ENCODE assay signal across 8 mouse cellular contexts in genomic region chr7:27732508-27732907, GRCm38 (mm10). TPM values are rescaled to one million over a fixed set of nuclear protein-coding genes. Genes with fewer than 3 reads are reported as not detected.
A peak's percentile ranks its signal among the peaks of the same experiment; 100 is the strongest.
DNase-seq lines count a peak whose midpoint lies in the region; ATAC-seq and TF ChIP-seq lines count a peak whose summit lies in the region.

No protein-coding gene starts in this region.

- intact Hi-C loops in heart, adult 2 months (cut with DNase I) = loop anchor here (5.0 kb wide), 1 partner anchor 70 kb away; no protein-coding TSS in a partner anchor

- peak overlapping the region; percentile 68 for H3K4me2 ChIP-seq in heart, embryonic 14.5 days (ENCODE audit: low read length)
- peak overlapping the region; percentile 65 for H3K4me2 ChIP-seq in hindbrain, embryonic 16.5 days (ENCODE audit: low read length)
- peak overlapping the region; percentile 67 for H3K4me2 ChIP-seq in midbrain, embryonic 15.5 days

- no peak for ATAC-seq in heart, embryonic 14.5 days (ENCODE audit: insufficient number of reproducible peaks, insufficient read depth, low FRiP score, low read depth)
- ATAC-seq in hindbrain, embryonic 16.5 days = no peak
- no peak for ATAC-seq in midbrain, embryonic 15.5 days (replicated peaks)
- no peak for ATAC-seq in erythroblast, adult 5-6 weeks (replicated peaks; ENCODE audit: low FRiP score, poor library complexity, severe bottlenecking)

- H3K4me3 ChIP-seq in heart, embryonic 14.5 days (ENCODE audit: control insufficient read depth in 1 of 2, insufficient read depth in 1 of 2, low read depth in 1 of 2, low read length in 2 of 2) = peak overlapping the region in 1 of 2 experiments; percentile 63; a peak in 2 of 4 replicates
- H3K4me3 ChIP-seq in heart, adult 2 months = no peak overlapping the region
- 0 out of 2 replicates have a peak overlapping the region, but pooled peaks have one; percentile 5 for H3K4me3 ChIP-seq in brown adipose tissue, adult 24 weeks (ENCODE audit: insufficient read depth, low read depth, low read length)
- H3K4me3 ChIP-seq in hindbrain, embryonic 16.5 days (ENCODE audit: low read length) = peak overlapping the region; percentile 60
- peak overlapping the region; percentile 60 for H3K4me3 ChIP-seq in midbrain, embryonic 15.5 days

- no peaks in the 10 kb centered on the region for H3K27me3 ChIP-seq in heart, embryonic 14.5 days (ENCODE audit: control insufficient read depth, insufficient read depth, low read length)
- H3K27me3 ChIP-seq in heart, adult 2 months (ENCODE audit: control insufficient read depth, insufficient read depth, low read length) = no peaks in the 10 kb centered on the region
- no peaks in the 10 kb centered on the region for H3K27me3 ChIP-seq in hindbrain, embryonic 16.5 days (replicated peaks; ENCODE audit: control insufficient read depth, insufficient read depth, low read length)
- no peaks in the 10 kb centered on the region for H3K27me3 ChIP-seq in midbrain, embryonic 15.5 days (replicated peaks)

- 90% methylated on average over 6 of the region's 6 CpGs for WGBS in heart, embryonic 14.5 days
- 87% methylated on average over 6 of the region's 6 CpGs for WGBS in heart, adult 2 months
- 48% methylated on average over 6 of the region's 6 CpGs for WGBS in hindbrain, embryonic 16.5 days
- 52% methylated on average over 6 of the region's 6 CpGs for WGBS in midbrain, embryonic 15.5 days

- TF ChIP-seq CTCF in heart, adult 2 months (IDR thresholded peaks at IDR 0.05) = no peak

- H3K9me3 ChIP-seq in heart, embryonic 14.5 days (ENCODE audit: control insufficient read depth, low read length) = no peaks in the 10 kb centered on the region
- no peaks in the 10 kb centered on the region for H3K9me3 ChIP-seq in hindbrain, embryonic 16.5 days (ENCODE audit: control insufficient read depth, low read length)
- H3K9me3 ChIP-seq in midbrain, embryonic 15.5 days = no peaks in the 10 kb centered on the region

- peaks cover 0 to 13% of the 10 kb centered on the region in 2 experiments; a peak in 2 of 4 replicates for H3K4me1 ChIP-seq in heart, embryonic 14.5 days (ENCODE audit: control insufficient read depth in 2 of 2, insufficient read depth in 2 of 2, low read length in 2 of 2)
- H3K4me1 ChIP-seq in heart, adult 2 months (ENCODE audit: control insufficient read depth, insufficient read depth, low read length) = no peaks in the 10 kb centered on the region; the same call in 1 of the 2 replicates
- 0 out of 2 replicates have a peak, but pooled peaks cover 2% of the 10 kb centered on the region for H3K4me1 ChIP-seq in brown adipose tissue, adult 24 weeks (ENCODE audit: control insufficient read depth, insufficient read depth, insufficient read length, low read length)
- peaks cover 26% of the 10 kb centered on the region for H3K4me1 ChIP-seq in hindbrain, embryonic 16.5 days (ENCODE audit: control insufficient read depth, insufficient read depth, low read depth, low read length)
- peaks cover 40% of the 10 kb centered on the region for H3K4me1 ChIP-seq in midbrain, embryonic 15.5 days

- TF ChIP-seq EP300 in heart, adult 2 months (IDR thresholded peaks at IDR 0.05; ENCODE audit: insufficient read depth, low read depth, low read length) = no peak

- peak overlapping the region; percentile 86; the same call in 1 of the 2 replicates for H3K9ac ChIP-seq in heart, embryonic 14.5 days (ENCODE audit: low read length)
- no peak overlapping the region for H3K9ac ChIP-seq in heart, adult 2 months (ENCODE audit: low read depth, low read length)
- H3K9ac ChIP-seq in hindbrain, embryonic 16.5 days (ENCODE audit: low read depth, low read length) = peak overlapping the region; percentile 86
- H3K9ac ChIP-seq in midbrain, embryonic 15.5 days = peak overlapping the region; percentile 86

- no peak for TF ChIP-seq POLR2A in heart, adult 2 months (IDR thresholded peaks at IDR 0.05; ENCODE audit: insufficient read depth, low read depth, low read length)

- no peak overlapping the region for H3K27ac ChIP-seq in heart, embryonic 14.5 days (replicated peaks in 1 of 2; ENCODE audit: control insufficient read depth in 1 of 2, insufficient read depth in 1 of 2, low read depth in 2 of 2, low read length in 2 of 2)
- no peak overlapping the region for H3K27ac ChIP-seq in heart, adult 2 months
- H3K27ac ChIP-seq in brown adipose tissue, adult 24 weeks (replicated peaks; ENCODE audit: low read depth, low read length) = no peak overlapping the region
- peak overlapping the region; percentile 98 for H3K27ac ChIP-seq in hindbrain, embryonic 16.5 days (ENCODE audit: low read depth, low read length)
- peak overlapping the region; percentile 97 for H3K27ac ChIP-seq in midbrain, embryonic 15.5 days

- DNase-seq in heart, adult 2 months = no peak
- no peak for DNase-seq in urinary bladder, adult 18-20 months (ENCODE audit: low spot score in 2 of 2)
- no peak for DNase-seq in spleen, adult 18-20 months

- H3K79me2 ChIP-seq in heart, adult 2 months (replicated peaks; ENCODE audit: control insufficient read depth, insufficient read depth, low read length) = 0 out of 2 replicates have a peak, but pooled peaks cover 2% of the 10 kb centered on the region

- H3K36me3 ChIP-seq in heart, embryonic 14.5 days (ENCODE audit: control insufficient read depth, insufficient read depth, low read length) = 0 out of 2 replicates have a peak, but pooled peaks cover 3% of the 10 kb centered on the region
- H3K36me3 ChIP-seq in heart, adult 2 months (ENCODE audit: control insufficient read depth, insufficient read depth, low read length) = no peaks in the 10 kb centered on the region
- H3K36me3 ChIP-seq in hindbrain, embryonic 16.5 days (ENCODE audit: control insufficient read depth, insufficient read depth, low read length) = no peaks in the 10 kb centered on the region
- no peaks in the 10 kb centered on the region for H3K36me3 ChIP-seq in midbrain, embryonic 15.5 days (replicated peaks)

RNA-seq across cellular contexts. Expression of gene Zfp60, which starts 1.3 kb away (rescaled TPM):
- polyA plus RNA-seq in heart, embryonic 14.5 days (2014; fragmentation: Nextera tagmentation; extraction: Ambion mirVana) = 16.9 and 17.9 TPM in 2 replicates
- total RNA-seq in heart, adult 2 months (2021) = 1 to 10 TPM; 8.8 to 8.9 TPM
- polyA plus RNA-seq in heart, adult 2 months (2012; rRNA removed) = 1.6 and 3.7 TPM in 2 replicates
- 4.9 and 5.1 TPM in 2 replicates for polyA plus RNA-seq in brown adipose tissue, adult 24 weeks (2012; ENCODE audit: insufficient read depth, insufficient read length, missing spikeins)
- polyA plus RNA-seq in hindbrain, embryonic 16.5 days (2015; fragmentation: Nextera tagmentation; extraction: Ambion mirVana) = 84.1 and 94.2 TPM in 2 replicates
- polyA plus RNA-seq in midbrain, embryonic 15.5 days (2015; fragmentation: Nextera tagmentation; extraction: Ambion mirVana) = 125 and 128 TPM in 2 replicates
- 0.42 and 4.0 TPM in 2 replicates for total RNA-seq in erythroblast, adult 5-6 weeks (2015; ENCODE audit: low replicate concordance)
- 1.8 and 4.5 TPM in 2 replicates for total RNA-seq in erythroblast, adult 5-6 weeks (2017; ENCODE audit: low replicate concordance)

RNA-seq across cellular contexts. Expression of gene Zfp607b, which starts 43.4 kb away (rescaled TPM):
- 2.2 and 2.5 TPM in 2 replicates for polyA plus RNA-seq in heart, embryonic 14.5 days (2014; fragmentation: Nextera tagmentation; extraction: Ambion mirVana)
- total RNA-seq in heart, adult 2 months (2021) = under 1 TPM; 0.42 to 0.52 TPM
- 0.18 and 0.20 TPM in 2 replicates for polyA plus RNA-seq in heart, adult 2 months (2012; rRNA removed)
- polyA plus RNA-seq in brown adipose tissue, adult 24 weeks (2012; ENCODE audit: insufficient read depth, insufficient read length, missing spikeins) = 1.3 and 3.1 TPM in 2 replicates
- polyA plus RNA-seq in hindbrain, embryonic 16.5 days (2015; fragmentation: Nextera tagmentation; extraction: Ambion mirVana) = 12.0 and 13.6 TPM in 2 replicates
- polyA plus RNA-seq in midbrain, embryonic 15.5 days (2015; fragmentation: Nextera tagmentation; extraction: Ambion mirVana) = 17.0 and 18.3 TPM in 2 replicates
- not detected in 2 replicates for total RNA-seq in erythroblast, adult 5-6 weeks (2015; ENCODE audit: low replicate concordance)
- 0.28 TPM in 1 of 2 replicates, not detected in the other for total RNA-seq in erythroblast, adult 5-6 weeks (2017; ENCODE audit: low replicate concordance)

RNA-seq across cellular contexts. Expression of gene Map3k10, which starts 58.1 kb away (rescaled TPM):
- polyA plus RNA-seq in heart, embryonic 14.5 days (2014; fragmentation: Nextera tagmentation; extraction: Ambion mirVana) = 3.8 and 4.3 TPM in 2 replicates
- total RNA-seq in heart, adult 2 months (2021) = 10 to 100 TPM; 20.6 to 21.7 TPM
- 13.5 and 14.6 TPM in 2 replicates for polyA plus RNA-seq in heart, adult 2 months (2012; rRNA removed)
- 13.0 and 13.2 TPM in 2 replicates for polyA plus RNA-seq in brown adipose tissue, adult 24 weeks (2012; ENCODE audit: insufficient read depth, insufficient read length, missing spikeins)
- 17.5 and 18.7 TPM in 2 replicates for polyA plus RNA-seq in hindbrain, embryonic 16.5 days (2015; fragmentation: Nextera tagmentation; extraction: Ambion mirVana)
- polyA plus RNA-seq in midbrain, embryonic 15.5 days (2015; fragmentation: Nextera tagmentation; extraction: Ambion mirVana) = 17.2 and 19.9 TPM in 2 replicates
- total RNA-seq in erythroblast, adult 5-6 weeks (2015; ENCODE audit: low replicate concordance) = 1.0 TPM in 1 of 2 replicates, not detected in the other
- total RNA-seq in erythroblast, adult 5-6 weeks (2017; ENCODE audit: low replicate concordance) = 0.77 and 0.98 TPM in 2 replicates

Comparison
In these comparisons a context has a peak if more than half of its experiments do, and no peak if none do; other contexts are left out.
1. H3K27ac ChIP-seq: peak in hindbrain, embryonic 16.5 days (single experiment) and midbrain, embryonic 15.5 days (single experiment); none in heart, embryonic 14.5 days (0 of 2), heart, adult 2 months (single experiment) and brown adipose tissue, adult 24 weeks (single experiment).
2. Peak in every context shown above with its lines, with median percentiles within 50 percentile points of each other: H3K4me2 ChIP-seq.